Mouse (Mus musculus) cerebellum, adult 8-10 months (tissue): ENCODE measurements around the gene Tssk6.
"Not testable (repeated sequence)": the region's sequence is repeated elsewhere in the genome, so short reads cannot be mapped to it uniquely, and the experiment has no call there.

Experiments
- DNase-seq: peaks from one replicate; pipeline ENCODE4 v3.0.0; 2022

The Tssk6 gene

GRCm38 (mm10) chr8:69919876-69920662 is 18.1 kb downstream of the Tssk6 start:
- no peak for DNase-seq

GRCm38 (mm10) chr8:69921141-69921540 is 19.2 kb downstream of the Tssk6 start:
- no peak for DNase-seq

- no peak for DNase-seq
Observed at GRCm38 (mm10) chr8:69923986-69924385, 22.0 kb downstream of the Tssk6 start.

- no peak for DNase-seq
Observed at GRCm38 (mm10) chr8:69926901-69927300, 24.9 kb downstream of the Tssk6 start.

GRCm38 (mm10) chr8:69933811-69934210 is 31.8 kb downstream of the Tssk6 start:
- no peak for DNase-seq

- DNase-seq: no peak
Observed at GRCm38 (mm10) chr8:69934582-69934981, 32.6 kb downstream of the Tssk6 start.

- DNase-seq: no peak
Observed at GRCm38 (mm10) chr8:69935431-69935830, 33.4 kb downstream of the Tssk6 start.

- DNase-seq: no peak
Observed at GRCm38 (mm10) chr8:69936050-69936794, 34.2 kb downstream of the Tssk6 start.

GRCm38 (mm10) chr8:69937466-69937865 is 35.5 kb downstream of the Tssk6 start:
- no peak for DNase-seq

- no peak for DNase-seq
Observed at GRCm38 (mm10) chr8:69938245-69938982, 36.4 kb downstream of the Tssk6 start.

GRCm38 (mm10) chr8:69939633-69940032 is 37.6 kb downstream of the Tssk6 start:
- no peak for DNase-seq

- DNase-seq: no peak
Observed at GRCm38 (mm10) chr8:69940386-69940785, 38.4 kb downstream of the Tssk6 start.

- not testable (repeated sequence) for DNase-seq
Observed at GRCm38 (mm10) chr8:69942495-69942894, 40.5 kb downstream of the Tssk6 start.

- DNase-seq: no peak
Observed at GRCm38 (mm10) chr8:69950300-69950699, 48.3 kb downstream of the Tssk6 start.
